Mouse (Mus musculus) hindbrain, embryonic 11.5 days (tissue): ENCODE measurements around the gene Lrrc58. TPM values are rescaled to one million over a fixed set of nuclear protein-coding genes. Genes with fewer than 3 reads are reported as not detected.

Source experiments
- ATAC-seq: fragments of 200-750 bp; cut with Nextera tagmentation; 2 replicates; pipeline ENCODE4 v1.8.0; 2017; ENCODE audit warnings: mild to moderate bottlenecking, moderate TSS enrichment, moderate library complexity; ENCODE audit not compliant: low FRiP score
- DNase-seq: peaks from one replicate; pipeline ENCODE4 v3.0.0-alpha.2; 2015; ENCODE audit warnings: low spot score
- H3K27ac ChIP-seq: fragments of 300-500 bp; sonication (generic); 2 replicates; pipeline ENCODE4 v1.5.1; 2014; ENCODE audit warnings: mild to moderate bottlenecking, low read depth, low read length
- H3K27me3 ChIP-seq: fragments of 300-500 bp; sonication (generic); 2 replicates; pipeline ENCODE4 v1.6.1; 2014; ENCODE audit warnings: mild to moderate bottlenecking, low read length, moderate library complexity, mixed read lengths; ENCODE audit not compliant: control insufficient read depth, insufficient read depth
- H3K36me3 ChIP-seq: fragments of 300-500 bp; sonication (generic); 2 replicates; pipeline ENCODE4 v1.6.1; 2014; ENCODE audit warnings: mild to moderate bottlenecking, low read length, moderate library complexity, mixed read lengths; ENCODE audit not compliant: control insufficient read depth, insufficient read depth
- H3K4me1 ChIP-seq: fragments of 300-500 bp; sonication (generic); replicated peaks from 2 replicates; pipeline ENCODE4 v1.6.1; 2014; ENCODE audit warnings: low read length, mixed read lengths; ENCODE audit not compliant: control insufficient read depth, insufficient read depth
- H3K4me2 ChIP-seq: fragments of 300-500 bp; sonication (generic); replicated peaks from 2 replicates; pipeline ENCODE4 v1.6.1; 2014; ENCODE audit warnings: mild to moderate bottlenecking, low read depth, low read length
- H3K4me3 ChIP-seq: fragments of 300-500 bp; sonication (generic); 2 replicates; pipeline ENCODE4 v1.5.1; 2014; ENCODE audit warnings: low read depth, low read length
- H3K9ac ChIP-seq: fragments of 300-500 bp; sonication (generic); 2 replicates; pipeline ENCODE4 v1.6.1; 2014; ENCODE audit warnings: low read depth, low read length
- H3K9me3 ChIP-seq: fragments of 300-500 bp; sonication (generic); 2 replicates; pipeline ENCODE4 v1.6.1; 2016; ENCODE audit warnings: low read length; ENCODE audit not compliant: control insufficient read depth
- WGBS: fragments of 180-500 bp; shearing (Covaris S2); extraction: QIAGEN DNeasy Blood & Tissue Kit; methylation state at CpG from one replicate; pipeline ENCODE4 v1.1.7; 2014; 5-methylcytosine and 5-hydroxymethylcytosine counted together
- polyA plus RNA-seq: library from polyadenylated mRNA; unstranded; fragments of >200 nt; fragmentation: Nextera tagmentation; extraction: Ambion mirVana; gene quantifications from 2 replicates; pipeline ENCODE4 v1.2.1, GENCODE M21; 2014

The Lrrc58 gene
- polyA plus RNA-seq, 1 experiment from 2014 or later = 63.8 TPM

GRCm38 (mm10) chr16:37899357-37899756 lies 31.2 kb downstream of the Lrrc58 start:
- H3K27me3 ChIP-seq = no peaks in the 10 kb centered on the region
- H3K4me2 ChIP-seq = no peak overlapping the region
- ATAC-seq (no peak), DNase-seq (peak; percentile 32)
- no peak overlapping the region for H3K4me3 ChIP-seq
- H3K9me3 ChIP-seq = no peaks in the 10 kb centered on the region
- H3K27ac ChIP-seq = no peak overlapping the region
- H3K4me1 ChIP-seq = no peaks in the 10 kb centered on the region
- 43% methylated on average over 2 of the region's 2 CpGs for WGBS
- no peak overlapping the region for H3K9ac ChIP-seq
- H3K36me3 ChIP-seq = no peaks in the 10 kb centered on the region

- no peaks in the 10 kb centered on the region for H3K9me3 ChIP-seq
- H3K9ac ChIP-seq = no peak overlapping the region
- H3K27ac ChIP-seq = no peak overlapping the region
- no peak overlapping the region for H3K4me2 ChIP-seq
- H3K4me1 ChIP-seq = no peaks in the 10 kb centered on the region
- ATAC-seq = no peak
- no peak overlapping the region for H3K4me3 ChIP-seq
- DNase-seq = no peak
- WGBS = 49% methylated on average over 11 of the region's 11 CpGs
- no peaks in the 10 kb centered on the region for H3K36me3 ChIP-seq
- no peaks in the 10 kb centered on the region for H3K27me3 ChIP-seq
Measured at GRCm38 (mm10) chr16:37901318-37901717, 33.1 kb downstream of the Lrrc58 start.

- 96% methylated on average over 3 of the region's 3 CpGs for WGBS
- Histone ChIP-seq H3K27me3 (no peaks in the 10 kb centered on the region), H3K4me3 (no peak overlapping the region), H3K27ac (no peak overlapping the region), H3K4me2 (no peak overlapping the region), H3K9ac (no peak overlapping the region), H3K4me1 (no peaks in the 10 kb centered on the region), H3K9me3 (no peaks in the 10 kb centered on the region), H3K36me3 (no peaks in the 10 kb centered on the region)
- ATAC-seq (no peak), DNase-seq (no peak)
Measured at GRCm38 (mm10) chr16:37906456-37906855, 38.3 kb downstream of the Lrrc58 start.

- H3K36me3 ChIP-seq = no peaks in the 10 kb centered on the region
- H3K27ac ChIP-seq = no peak overlapping the region
- H3K9ac ChIP-seq = no peak overlapping the region
- DNase-seq (no peak), ATAC-seq (no peak)
- no peaks in the 10 kb centered on the region for H3K4me1 ChIP-seq
- H3K4me2 ChIP-seq = no peak overlapping the region
- H3K27me3 ChIP-seq = no peaks in the 10 kb centered on the region
- 92% methylated on average over 1 of the region's 1 CpGs for WGBS
- H3K4me3 ChIP-seq = no peak overlapping the region
- H3K9me3 ChIP-seq = no peaks in the 10 kb centered on the region
Measured at GRCm38 (mm10) chr16:37911086-37911485, 42.9 kb downstream of the Lrrc58 start.

GRCm38 (mm10) chr16:37916138-37916817 lies 48.1 kb downstream of the Lrrc58 start, which contains the start of gene Gpr156:
TSS of gene Gpr156 (plus strand) at chr16:37916496.
- peak within 1 kb of the TSS; percentile 46 for H3K4me3 ChIP-seq

GRCm38 (mm10) chr16:37916818-37917201 lies 48.6 kb downstream of the Lrrc58 start:
- Histone ChIP-seq H3K9me3 (no peaks in the 10 kb centered on the region), H3K9ac (peak overlapping the region; percentile 70), H3K4me2 (peak overlapping the region; percentile 90), H3K4me3 (peak overlapping the region; percentile 46), H3K27ac (no peak overlapping the region), H3K36me3 (no peaks in the 10 kb centered on the region), H3K4me1 (no peaks in the 10 kb centered on the region), H3K27me3 (no peaks in the 10 kb centered on the region; the same call in 1 of the 2 replicates)
- WGBS = 13% methylated on average over 7 of the region's 7 CpGs
- DNase-seq = no peak
- no peak for ATAC-seq

More at GRCm38 (mm10) chr16:37916138-37916817, 48.1 kb downstream of the Lrrc58 start, which contains the start of gene Gpr156:
- Histone ChIP-seq H3K9ac (peak within 1 kb of the TSS; percentile 70), H3K27me3 (no peaks in the 10 kb centered on the region; the same call in 1 of the 2 replicates), H3K4me2 (peak within 1 kb of the TSS; percentile 90), H3K27ac (no peak within 1 kb of the TSS), H3K36me3 (no peaks in the 10 kb centered on the region), H3K9me3 (no peaks in the 10 kb centered on the region), H3K4me1 (no peaks in the 10 kb centered on the region)
- WGBS = 3% methylated on average over 50 of the region's 53 CpGs
- ATAC-seq (peak; percentile 86), DNase-seq (peak; percentile 80)

GRCm38 (mm10) chr16:37919000-37919399 lies 50.8 kb downstream of the Lrrc58 start:
- Histone ChIP-seq H3K9me3 (no peaks in the 10 kb centered on the region), H3K9ac (no peak overlapping the region), H3K36me3 (no peaks in the 10 kb centered on the region), H3K27ac (no peak overlapping the region), H3K4me2 (no peak overlapping the region), H3K4me1 (no peaks in the 10 kb centered on the region), H3K4me3 (no peak overlapping the region), H3K27me3 (no peaks in the 10 kb centered on the region; the same call in 1 of the 2 replicates)
- DNase-seq (no peak), ATAC-seq (no peak)
- 83% methylated on average over 6 of the region's 6 CpGs for WGBS

- Histone ChIP-seq H3K27ac (peak overlapping the region; percentile 61; the same call in 1 of the 2 replicates), H3K4me3 (no peak overlapping the region), H3K9me3 (no peaks in the 10 kb centered on the region), H3K36me3 (no peaks in the 10 kb centered on the region), H3K9ac (no peak overlapping the region), H3K4me1 (no peaks in the 10 kb centered on the region), H3K27me3 (no peaks in the 10 kb centered on the region; the same call in 1 of the 2 replicates), H3K4me2 (no peak overlapping the region)
- WGBS = 58% methylated on average over 8 of the region's 8 CpGs
- DNase-seq = no peak
- ATAC-seq = peak; percentile 43
Measured at GRCm38 (mm10) chr16:37920842-37921409, 52.7 kb downstream of the Lrrc58 start.
